Mouse (Mus musculus) E14TG2a.4 (cell line): ENCODE results near the gene Osmr.

ENCODE experiments used
- CTCF ChIP-seq: conservative IDR thresholded peaks from 2 replicates; pipeline ENCODE4 v1.5.1; 2014; ENCODE audit warnings: low read length
- POU5F1 ChIP-seq: IDR thresholded peaks from 2 replicates; pipeline ENCODE4 v1.6.1; 2014; ENCODE audit warnings: low read length, borderline replicate concordance

DNA sequence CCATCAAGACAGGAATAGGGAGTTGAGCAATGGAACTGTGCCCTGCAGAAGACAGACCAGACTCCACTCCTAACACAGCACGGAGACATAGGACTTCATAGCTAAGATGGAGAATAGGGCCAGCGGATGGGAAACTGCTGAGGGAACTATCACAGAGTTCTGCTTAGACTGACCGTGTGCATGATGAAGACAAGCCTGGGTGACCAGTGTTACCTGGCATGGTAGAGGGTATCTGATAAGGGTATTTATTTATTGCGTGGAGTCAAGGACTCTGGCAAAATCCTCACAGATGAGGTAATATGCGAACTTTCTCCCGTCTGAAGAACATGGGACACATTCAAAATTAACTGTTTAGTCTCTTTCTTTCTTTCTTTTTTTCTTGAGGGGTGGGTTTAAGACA, 9.5 kb upstream of the Osmr start:
- TF ChIP-seq CTCF (no peak), POU5F1 (no peak)
